Mouse (Mus musculus): ENCODE results near the gene Olfr1349. TPM values are rescaled to one million over a fixed set of nuclear protein-coding genes. Genes with fewer than 3 reads are reported as not detected.
"Not testable (repeated sequence)": the region's sequence is repeated elsewhere in the genome, so short reads cannot be mapped to it uniquely, and the experiment has no call there.

Olfr1349 gene
- total RNA-seq (2021), result not detected

GRCm38 (mm10) chr7:6522850-6523249 lies at the start of gene Olfr1349:
Gene Olfr1349 (minus strand): TSS chr7:6522950.
- intact Hi-C loops (cut with DNase I), result no loop called here
- DNase-seq (ENCODE audit: low spot score in 2 of 2), result no peak

GRCm38 (mm10) chr7:6564541-6564940 lies 41.8 kb upstream of the Olfr1349 start, which contains the start of gene Olfr1350:
Gene Olfr1350 (plus strand): TSS chr7:6564841.
- intact Hi-C loops (cut with DNase I), result no loop called here
- DNase-seq (ENCODE audit: low spot score in 2 of 2), result no peak

GRCm38 (mm10) chr7:6526141-6526540 lies 3.4 kb upstream of the Olfr1349 start:
- DNase-seq (ENCODE audit: low spot score in 2 of 2), result no peak
- intact Hi-C loops (cut with DNase I), result no loop called here

DNA sequence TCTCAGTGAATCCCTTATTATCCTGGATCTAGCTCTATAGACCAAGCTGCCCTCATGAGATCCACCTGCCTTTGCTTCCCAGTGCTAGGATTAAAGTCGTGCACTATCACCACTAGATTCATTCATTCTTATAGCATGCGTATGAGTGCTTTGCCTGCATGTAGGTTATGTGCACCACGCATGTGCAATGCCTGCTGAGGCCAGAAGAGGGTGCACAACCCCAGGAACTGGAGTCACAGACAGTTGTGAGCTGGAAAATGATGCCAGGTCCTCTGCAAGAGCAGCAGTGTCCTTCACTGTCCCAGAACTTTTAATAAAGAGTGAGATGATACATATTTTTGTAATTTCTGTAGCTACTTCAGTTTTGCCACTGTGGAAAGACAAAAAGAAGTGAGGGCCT lies 2.3 kb upstream of the Olfr1349 start:
- DNase-seq (ENCODE audit: low spot score in 2 of 2), result no peak
- intact Hi-C loops (cut with DNase I), result no loop called here

DNA sequence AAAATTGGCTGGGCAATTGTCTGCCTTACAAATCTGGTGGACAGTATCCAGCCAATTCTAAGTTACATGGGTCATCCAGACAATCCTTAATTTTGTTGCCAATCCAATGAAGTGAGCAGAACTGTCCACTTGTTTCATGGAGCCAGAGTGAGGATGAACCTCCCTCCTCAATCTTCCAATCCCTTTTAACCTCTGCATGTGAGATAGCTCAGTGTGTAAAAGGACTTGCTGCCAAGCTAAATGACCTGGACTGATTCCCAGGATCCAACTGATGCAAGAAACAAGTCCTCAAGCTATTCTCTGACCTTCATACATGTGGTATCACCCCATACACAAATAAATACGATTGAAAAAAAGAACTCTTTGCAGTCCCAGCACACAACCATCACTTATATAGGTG lies 1.1 kb downstream of the Olfr1349 start:
- no peak for DNase-seq (ENCODE audit: low spot score in 2 of 2)
- intact Hi-C loops (cut with DNase I), result no loop called here

DNA sequence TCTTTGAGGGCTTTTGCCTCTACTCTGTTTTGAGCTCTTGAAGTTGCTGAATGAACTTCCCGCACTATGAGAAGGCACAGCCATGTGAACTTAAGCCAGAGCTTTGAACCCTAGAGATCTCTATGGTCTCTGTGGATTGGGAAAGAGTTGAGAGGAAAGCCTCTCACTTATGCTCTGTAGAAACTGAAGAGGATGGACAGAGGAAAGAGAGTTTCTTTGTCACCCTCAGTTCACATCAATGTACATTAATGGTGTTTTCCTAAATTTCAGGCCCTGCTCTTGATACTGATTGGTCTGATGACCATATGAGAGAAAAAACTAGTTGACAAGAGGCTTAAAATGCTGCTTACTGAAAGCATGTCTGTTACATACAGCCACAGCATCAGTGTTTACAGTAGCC lies 14.1 kb downstream of the Olfr1349 start, which contains the start of gene Olfr1348:
Gene Olfr1348, minus strand, starts transcription at position 101 of the 400 bp plus-strand sequence.
- no peak for DNase-seq (ENCODE audit: low spot score in 2 of 2)
- intact Hi-C loops (cut with DNase I), result no loop called here

DNA sequence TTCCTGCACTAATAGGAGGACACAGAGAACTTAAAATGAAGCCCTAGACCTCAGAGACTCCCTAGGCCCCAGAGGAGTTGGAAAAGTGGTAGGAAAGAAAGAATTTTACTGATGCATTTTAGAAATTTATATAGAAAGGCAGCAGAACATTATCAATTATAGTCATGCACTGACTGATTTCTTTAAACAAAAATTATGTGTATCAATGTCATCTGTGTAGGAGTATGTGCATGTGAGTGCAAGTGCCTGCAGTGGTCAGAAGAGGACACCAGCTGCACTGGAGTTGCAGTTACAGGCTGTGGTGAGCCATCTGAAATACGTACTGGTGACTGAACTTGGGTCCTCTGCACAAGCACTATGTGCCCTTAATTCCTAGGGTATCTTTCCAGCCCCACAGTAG lies 23.1 kb downstream of the Olfr1349 start, which contains the start of gene Olfr1347:
Gene Olfr1347, minus strand, starts transcription at position 101 of the 400 bp plus-strand sequence.
- DNase-seq (ENCODE audit: low spot score in 2 of 2), result no peak
- intact Hi-C loops (cut with DNase I), result no loop called here

DNA sequence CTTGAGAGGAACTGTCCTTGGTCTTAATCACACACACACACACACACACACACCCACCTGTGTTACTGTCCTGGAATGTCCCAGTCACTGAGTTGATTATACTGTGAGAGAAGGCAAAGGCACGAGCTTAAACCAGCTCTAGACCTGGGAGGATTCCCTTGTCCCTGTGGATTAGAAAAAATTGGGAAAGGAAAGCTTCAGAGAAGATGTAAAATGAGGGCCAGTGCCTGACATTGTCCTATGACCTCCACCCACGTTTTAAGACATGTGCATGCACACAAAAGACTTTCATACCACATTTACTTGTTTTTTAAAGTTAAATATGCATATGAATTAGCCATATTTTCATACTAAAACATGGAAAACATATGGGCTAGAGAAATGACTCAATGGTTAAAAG lies 35.9 kb downstream of the Olfr1349 start, which contains the start of gene Olfr5:
Gene Olfr5, minus strand, starts transcription at position 101 of the 400 bp plus-strand sequence.
- intact Hi-C loops (cut with DNase I), result no loop called here
- no peak for DNase-seq (ENCODE audit: low spot score in 2 of 2)

DNA sequence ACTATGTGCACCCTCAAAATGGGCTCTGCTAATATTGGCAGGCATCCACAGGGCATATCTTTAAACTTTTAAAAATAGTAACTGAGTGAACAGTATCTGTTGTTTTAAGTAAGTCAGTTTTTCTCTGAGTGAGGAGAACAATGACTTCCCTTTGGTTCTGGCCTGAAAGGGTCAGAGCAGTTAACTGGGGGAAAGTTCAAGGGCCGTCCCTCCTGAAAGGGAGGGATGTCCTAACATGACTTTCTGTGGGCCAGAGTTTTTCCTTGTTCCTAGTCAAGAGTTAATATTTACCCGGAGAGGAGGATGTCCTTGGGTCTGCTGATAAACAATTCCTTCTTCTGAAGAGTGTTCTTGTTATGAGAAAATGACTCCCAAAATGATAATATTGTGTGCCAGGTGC lies 45.1 kb downstream of the Olfr1349 start:
- DNase-seq (ENCODE audit: low spot score in 2 of 2); intact Hi-C loops (cut with DNase I): not testable (repeated sequence)

GRCm38 (mm10) chr7:6466951-6467350 lies 55.8 kb downstream of the Olfr1349 start, which contains the start of gene Olfr1346:
Gene Olfr1346 (plus strand): TSS chr7:6467101.
- DNase-seq (ENCODE audit: low spot score in 2 of 2), result no peak
- intact Hi-C loops (cut with DNase I), result no loop called here

Other genes with a start within 250 kb of the Olfr1349 start
- gene Zfp667, start 236.4 kb downstream of the Olfr1349 start, total RNA-seq (2021), result 10 to 100 TPM; 10.4 to 11.1 TPM
- gene Zfp583, start 191.7 kb downstream of the Olfr1349 start, total RNA-seq (2021), result 10 to 100 TPM in 1 of 2 experiments, 1 to 10 TPM in 1; 9.0 to 11.2 TPM
- 1 to 10 TPM; 5.4 to 7.8 TPM for gene Gm3854, start 179.2 kb downstream of the Olfr1349 start, total RNA-seq (2021)
- gene Zfp78, start 159.7 kb downstream of the Olfr1349 start, total RNA-seq (2021), result 1 to 10 TPM; 4.4 to 4.6 TPM
- gene Zfp28, start 139.7 kb downstream of the Olfr1349 start, total RNA-seq (2021), result 1 to 10 TPM; 4.3 to 8.2 TPM
- 10 to 100 TPM; 13.5 to 14.7 TPM for gene Smim17, start 124.2 kb downstream of the Olfr1349 start, total RNA-seq (2021)
- gene Gm20715, start 112.7 kb downstream of the Olfr1349 start, total RNA-seq (2021), result under 1 TPM; 0.12 to 0.18 TPM
- gene Olfr1344, start 84.3 kb downstream of the Olfr1349 start, total RNA-seq (2021), result 1 to 10 TPM; 1.0 to 1.2 TPM
- under 1 TPM; 0.05 to 0.14 TPM for gene Olfr1336, start 66.8 kb downstream of the Olfr1349 start, total RNA-seq (2021)
- gene Olfr1346, start 55.8 kb downstream of the Olfr1349 start, total RNA-seq (2021), result not detected
- not detected for gene Olfr5, start 36.0 kb downstream of the Olfr1349 start, total RNA-seq (2021)
- not detected for gene Olfr1347, start 23.2 kb downstream of the Olfr1349 start, total RNA-seq (2021)
- gene Olfr1348, start 14.2 kb downstream of the Olfr1349 start, total RNA-seq (2021), result not detected
- not detected for gene Olfr1350, start 41.9 kb upstream of the Olfr1349 start, total RNA-seq (2021)
- gene Zim1, start 173.5 kb upstream of the Olfr1349 start, total RNA-seq (2021), result 1 to 10 TPM; 2.6 to 6.4 TPM
- 100 to 1,000 TPM; 176 to 235 TPM for gene Peg3, start 207.5 kb upstream of the Olfr1349 start, total RNA-seq (2021)
- gene Usp29, start 207.6 kb upstream of the Olfr1349 start, total RNA-seq (2021), result 10 to 100 TPM; 32.8 to 44.1 TPM

Measured in left cerebral cortex, postnatal 36 days (tissue).